33 mouse cellular contexts compared by ENCODE assay signal in the genomic region with DNA sequence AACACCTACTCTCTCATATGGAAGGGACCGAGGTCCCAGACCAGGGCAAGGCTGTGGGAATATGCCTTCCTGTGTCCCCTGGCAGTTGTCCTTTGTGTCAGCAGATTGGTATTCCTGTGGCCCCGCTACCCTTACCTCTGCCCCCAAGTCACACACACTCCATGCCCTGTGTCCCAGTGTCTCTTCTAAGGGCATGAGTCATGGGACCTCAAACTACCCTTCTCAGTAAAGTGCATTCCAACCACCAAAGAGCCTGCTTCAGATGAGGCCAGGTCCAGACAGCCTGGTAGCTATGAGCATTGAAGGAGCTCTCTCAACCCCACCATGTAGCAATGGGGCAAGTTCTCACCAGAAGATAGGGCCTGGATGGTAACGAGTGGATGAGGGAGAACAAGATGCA. TPM values are rescaled to one million over a fixed set of nuclear protein-coding genes. Genes with fewer than 3 reads are reported as not detected.
"Had no signal": no experiment of that assay in that cellular context is flagged by ENCODE, and none has a peak within 500 bp of the region (broad histone marks: within the 10 kb centered on the region; RNA-seq: fewer than 3 reads in every experiment).

No protein-coding gene starts in this region.

- H3K9ac ChIP-seq: embryonic facial prominence, embryonic 12.5 days; embryonic facial prominence, embryonic 13.5 days; embryonic facial prominence, embryonic 15.5 days; forebrain, embryonic 12.5 days; forebrain, embryonic 13.5 days; forebrain, embryonic 15.5 days had no signal

- H3K27me3 ChIP-seq: embryonic facial prominence, embryonic 12.5 days; embryonic facial prominence, embryonic 13.5 days; embryonic facial prominence, embryonic 15.5 days; forebrain, embryonic 12.5 days; forebrain, embryonic 13.5 days; forebrain, embryonic 15.5 days had no signal

- H3K9me3 ChIP-seq: embryonic facial prominence, embryonic 10.5 days; embryonic facial prominence, embryonic 12.5 days; embryonic facial prominence, embryonic 13.5 days; embryonic facial prominence, embryonic 15.5 days; forebrain, embryonic 10.5 days; forebrain, embryonic 12.5 days; forebrain, embryonic 13.5 days; forebrain, embryonic 15.5 days had no signal

- H3K4me2 ChIP-seq: embryonic facial prominence, embryonic 12.5 days; embryonic facial prominence, embryonic 13.5 days; embryonic facial prominence, embryonic 15.5 days; forebrain, embryonic 12.5 days; forebrain, embryonic 13.5 days; forebrain, embryonic 15.5 days had no signal

- DNase-seq: cerebellum, adult 8-10 months; cerebellum, adult 9-10 months; cerebellum, adult 9-11 months; cerebellum, postnatal 10 days; cerebellum, postnatal 14 days; cerebellum, postnatal 25 days; cerebellum, postnatal 36 days; embryo, embryonic 11 days; gastrocnemius, adult 2 months; gastrocnemius, postnatal 10 days; gastrocnemius, postnatal 14 days; gastrocnemius, postnatal 25 days; gastrocnemius, postnatal 36 days; heart, adult 11 months; heart, adult 18-20 months; heart, adult 2 months had no signal

- H3K36me3 ChIP-seq: embryonic facial prominence, embryonic 10.5 days; embryonic facial prominence, embryonic 12.5 days; embryonic facial prominence, embryonic 13.5 days; embryonic facial prominence, embryonic 15.5 days; forebrain, embryonic 10.5 days; forebrain, embryonic 12.5 days; forebrain, embryonic 15.5 days had no signal

- ATAC-seq: forebrain, embryonic 13.5 days; forebrain, embryonic 14.5 days; forebrain, embryonic 15.5 days; forebrain, embryonic 16.5 days had no signal

- H3K4me3 ChIP-seq: embryonic facial prominence, embryonic 10.5 days; embryonic facial prominence, embryonic 12.5 days; embryonic facial prominence, embryonic 13.5 days; embryonic facial prominence, embryonic 15.5 days; erythroblast, embryonic 14.5 days; forebrain, embryonic 10.5 days; forebrain, embryonic 12.5 days; forebrain, embryonic 13.5 days; forebrain, embryonic 15.5 days; gastrocnemius, adult 2 months; heart, adult 2 months had no signal

- H3K27ac ChIP-seq: embryonic facial prominence, embryonic 10.5 days; embryonic facial prominence, embryonic 12.5 days; embryonic facial prominence, embryonic 13.5 days; embryonic facial prominence, embryonic 15.5 days; forebrain, embryonic 10.5 days; forebrain, embryonic 12.5 days; forebrain, embryonic 13.5 days; forebrain, embryonic 15.5 days; gastrocnemius, adult 2 months; heart, adult 2 months had no signal

RNA-seq across cellular contexts. Expression of gene Psapl1, which starts 25.0 kb away (rescaled TPM):
- total RNA-seq: common myeloid progenitor, adult 5-6 weeks; gastrocnemius, adult 2 months; gastrocnemius, adult 8-10 months; gastrocnemius, postnatal 10 days; gastrocnemius, postnatal 14 days; gastrocnemius, postnatal 25 days; gastrocnemius, postnatal 36 days; granulocyte monocyte progenitor cell, adult 5-6 weeks; heart, adult 18-20 months; heart, adult 2 months; heart, adult 8-10 months had no signal
- polyA plus RNA-seq: cortical plate, adult 2 months; erythroblast, embryonic 14.5 days; forebrain, embryonic 14.5 days; frontal cortex, adult 2 months had no signal
